Mouse (Mus musculus): Measurements from ENCODE around the gene Ube2s.

DNA sequence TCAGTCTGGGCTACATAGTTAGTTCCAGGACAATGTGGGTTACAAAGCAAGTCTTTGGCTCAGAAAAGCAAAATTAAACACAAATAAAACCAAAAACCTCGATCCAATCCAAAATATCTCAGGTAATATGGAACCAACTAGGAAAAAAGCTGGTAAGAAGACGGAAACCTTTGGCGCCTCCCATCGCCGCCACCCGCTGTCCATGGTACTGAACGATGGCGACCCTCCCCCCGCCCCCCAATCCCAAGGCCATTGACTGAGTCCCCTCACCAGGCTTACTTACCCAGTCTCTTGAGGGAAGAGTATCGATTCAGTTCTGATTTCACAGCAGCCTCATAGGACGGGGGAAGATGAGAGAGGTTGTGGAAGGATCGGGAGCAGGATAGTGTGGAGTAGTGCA is 18.1 kb upstream of the Ube2s start:
- no peak for TF ChIP-seq EP300 (IDR thresholded peaks at IDR 0.05; ENCODE audit: low read depth)
- TF ChIP-seq CTCF (IDR thresholded peaks at IDR 0.05; ENCODE audit: low read depth) = no peak
